Mouse (Mus musculus): ENCODE results near the gene Mapk13.

Gene Mapk13

GRCm38 (mm10) chr17:28775161-28775560 lies 6.1 kb downstream of the Mapk13 start:
- DNase-seq (ENCODE audit: low read depth, low spot score) = no peak

DNA sequence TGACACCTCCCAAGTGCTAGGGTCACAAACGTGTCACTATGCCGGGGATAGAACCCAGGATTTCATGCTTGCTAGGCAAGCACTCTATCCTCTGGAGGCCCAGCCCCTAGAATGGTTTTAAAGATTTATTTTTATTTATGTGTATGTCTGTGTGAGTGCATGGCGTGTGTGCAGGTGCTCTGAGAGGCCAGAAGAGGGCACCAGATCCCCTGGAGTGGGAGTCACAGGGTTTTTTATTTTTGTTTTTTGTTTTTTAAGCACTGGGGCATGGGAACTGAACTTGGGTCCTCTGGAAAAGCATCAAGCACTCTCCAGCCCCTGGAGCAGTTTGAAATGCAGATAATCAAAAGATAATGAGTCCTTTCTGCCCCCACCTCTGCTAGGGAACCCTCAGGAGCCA lies 7.7 kb downstream of the Mapk13 start:
- DNase-seq (ENCODE audit: low read depth, low spot score) = peak; percentile 16

DNA sequence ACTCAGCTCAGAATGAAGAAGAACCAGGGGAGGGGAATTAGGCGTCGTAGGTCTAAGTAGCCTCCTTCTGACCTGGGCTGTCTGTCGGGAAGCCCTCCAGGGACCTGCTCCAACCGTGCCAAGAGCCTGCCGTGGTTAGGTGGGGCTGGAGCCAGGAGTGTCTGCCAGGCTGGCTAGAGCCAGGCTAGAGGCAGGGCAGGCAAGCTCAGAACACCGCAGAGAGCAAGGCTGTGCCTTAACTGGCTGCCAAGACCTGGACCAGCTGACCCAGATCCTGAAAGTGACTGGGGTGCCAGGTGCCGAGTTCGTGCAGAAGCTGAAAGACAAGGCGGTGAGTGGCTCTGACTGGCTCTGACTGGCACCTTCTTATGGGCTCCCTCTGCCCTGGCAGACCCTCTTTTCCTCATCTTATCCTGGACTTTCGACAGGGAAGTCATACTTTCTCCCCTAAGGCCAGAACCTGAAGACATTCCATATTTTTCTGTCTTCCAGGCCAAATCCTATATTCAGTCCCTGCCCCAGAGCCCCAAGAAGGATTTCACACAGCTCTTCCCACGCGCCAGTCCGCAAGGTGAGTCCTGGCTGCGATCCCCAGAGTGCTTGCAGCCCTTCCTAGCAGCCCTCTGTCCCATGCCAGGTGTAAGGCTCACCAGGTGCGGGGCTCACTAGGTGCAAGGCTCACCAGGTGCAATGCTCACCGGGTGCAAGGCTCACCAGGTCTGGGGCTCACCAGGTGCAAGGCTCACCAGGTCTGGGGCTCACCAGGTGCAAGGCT lies 8.3 kb downstream of the Mapk13 start:
- DNase-seq (ENCODE audit: low read depth, low spot score) = no peak

GRCm38 (mm10) chr17:28779735-28780134 lies 10.6 kb downstream of the Mapk13 start:
- DNase-seq (ENCODE audit: low read depth, low spot score) = no peak

DNA sequence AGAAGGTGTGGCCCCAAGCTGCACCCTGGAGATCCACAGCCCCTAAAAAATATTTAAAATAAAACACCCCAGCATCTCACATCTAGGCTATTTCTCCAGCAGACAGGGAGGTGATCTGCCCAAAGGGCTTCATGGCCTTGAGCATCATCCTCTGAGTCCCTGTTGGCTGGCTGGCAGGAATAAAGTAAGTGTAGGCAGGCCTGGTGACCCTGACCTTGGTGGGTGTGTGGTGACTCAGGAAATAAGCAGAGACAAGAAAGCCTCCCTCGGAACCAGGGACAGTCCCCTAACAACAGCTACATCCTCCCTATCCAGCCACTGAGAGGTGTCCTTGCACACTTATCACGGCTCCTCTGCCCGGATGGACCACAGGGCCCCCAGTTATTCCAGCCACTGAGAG lies 11.7 kb downstream of the Mapk13 start:
- no peak for DNase-seq (ENCODE audit: low read depth, low spot score)

- no peak for DNase-seq (ENCODE audit: low read depth, low spot score)
Measured at GRCm38 (mm10) chr17:28781290-28782045, 12.4 kb downstream of the Mapk13 start.

DNA sequence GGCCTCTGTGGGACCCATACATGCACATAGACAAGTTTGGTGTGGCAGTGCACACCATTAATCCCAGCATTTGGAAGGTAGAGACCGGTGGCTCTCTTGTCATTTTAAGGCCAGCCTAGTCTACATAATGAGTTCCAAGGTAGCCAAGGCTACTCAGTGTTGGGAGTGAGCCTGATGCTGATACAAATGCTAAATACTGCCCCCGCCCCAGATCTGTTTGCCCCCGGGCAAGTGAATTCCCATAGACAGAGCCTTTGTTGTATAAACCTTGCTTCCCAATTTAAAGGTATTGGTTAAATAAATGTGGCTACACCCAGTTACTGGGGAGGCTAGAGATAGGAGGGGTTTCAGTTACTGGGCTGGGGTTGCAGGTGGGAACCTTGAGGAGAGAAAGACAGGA lies 15.9 kb downstream of the Mapk13 start:
- DNase-seq (ENCODE audit: low read depth, low spot score) = no peak

DNA sequence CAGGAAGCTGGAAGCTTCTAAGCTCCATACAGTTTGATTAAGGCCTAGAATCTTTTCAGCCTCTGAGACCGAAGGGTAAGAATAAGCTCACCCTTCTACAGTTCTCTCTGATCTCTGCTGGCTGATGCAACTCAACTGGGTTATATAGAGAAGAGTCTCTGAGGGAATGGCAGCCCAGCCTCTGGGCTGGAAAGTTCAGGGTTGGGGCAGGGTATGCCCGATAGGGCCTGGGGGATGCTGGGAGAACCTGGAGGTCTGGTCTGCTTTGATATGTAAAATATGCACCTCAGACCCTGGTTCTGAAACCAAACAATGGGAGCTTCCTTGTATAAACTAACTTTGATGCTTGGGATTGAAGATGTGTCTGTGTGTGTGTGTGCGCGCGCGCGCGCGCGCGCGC lies 18.4 kb downstream of the Mapk13 start:
- DNase-seq (ENCODE audit: low read depth, low spot score) = no peak

- no peak for DNase-seq (ENCODE audit: low read depth, low spot score)
Measured at GRCm38 (mm10) chr17:28797031-28797430, 27.9 kb downstream of the Mapk13 start.

- DNase-seq (ENCODE audit: low read depth, low spot score) = no peak
Measured at GRCm38 (mm10) chr17:28799291-28800160, 30.4 kb downstream of the Mapk13 start.

DNA sequence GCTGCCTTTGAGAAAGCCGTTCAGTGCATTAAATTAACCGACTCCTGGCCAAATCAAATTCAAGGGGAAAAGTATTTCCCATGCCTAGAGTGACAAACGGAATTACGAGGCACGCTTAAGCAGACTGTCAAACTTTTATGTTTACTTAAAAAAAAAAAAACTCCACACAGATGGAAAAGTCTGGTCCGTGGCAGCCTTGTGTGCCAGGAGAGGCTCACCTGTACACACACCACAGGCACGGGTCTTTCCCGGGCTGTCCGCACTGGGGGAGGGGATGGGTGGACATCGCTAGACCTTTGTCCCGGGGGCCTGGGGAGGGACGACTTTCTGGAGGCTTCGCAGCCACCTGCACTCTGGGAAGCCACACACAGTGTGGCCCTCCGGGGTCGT lies 31.2 kb downstream of the Mapk13 start:
- DNase-seq (ENCODE audit: low read depth, low spot score) = no peak

DNA sequence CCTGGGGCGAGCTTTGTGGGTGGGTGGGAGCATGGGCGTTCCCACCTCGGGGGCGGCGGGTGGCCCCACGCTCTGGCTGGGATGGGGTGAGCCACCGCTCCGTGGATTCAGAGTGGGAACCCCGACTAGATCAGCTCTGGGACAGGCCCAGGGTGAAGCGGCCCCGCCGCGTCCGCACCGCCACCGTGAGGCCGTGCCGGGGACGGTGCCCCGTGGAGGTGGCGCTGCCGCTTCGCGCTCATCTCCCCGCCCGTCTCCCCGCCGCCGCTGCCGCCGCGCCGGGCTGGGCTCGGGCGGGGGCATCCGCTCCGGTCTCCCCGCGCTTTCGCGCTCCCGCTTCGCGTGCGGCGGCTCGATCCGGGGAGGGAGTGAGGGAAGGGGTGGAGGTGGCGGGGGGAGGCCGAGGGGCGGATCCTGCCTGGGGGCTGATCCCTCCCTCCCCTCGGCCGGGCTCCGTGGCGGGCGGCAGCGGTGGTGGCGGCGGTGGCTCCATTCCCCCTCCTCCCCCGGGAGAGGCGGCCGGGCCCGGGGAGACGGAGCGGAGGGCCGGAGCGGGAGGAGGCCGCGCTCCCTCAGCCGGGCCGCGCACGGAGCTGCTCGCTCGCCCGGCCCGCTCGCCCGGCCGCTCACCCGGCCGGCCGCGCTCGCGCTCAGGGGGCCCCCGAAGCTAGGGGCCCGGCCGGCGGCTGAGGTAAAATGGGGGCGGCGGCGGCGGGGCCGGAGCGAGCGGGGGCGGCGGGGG lies 31.7 kb downstream of the Mapk13 start, which contains the start of gene Brpf3:
Brpf3 (plus strand) TSS at position 420 of the 742 bp plus-strand sequence.
- DNase-seq (ENCODE audit: low read depth, low spot score) = no peak

- DNase-seq (ENCODE audit: low read depth, low spot score) = peak; percentile 99
Measured at GRCm38 (mm10) chr17:28801474-28802005, 32.4 kb downstream of the Mapk13 start.

DNA sequence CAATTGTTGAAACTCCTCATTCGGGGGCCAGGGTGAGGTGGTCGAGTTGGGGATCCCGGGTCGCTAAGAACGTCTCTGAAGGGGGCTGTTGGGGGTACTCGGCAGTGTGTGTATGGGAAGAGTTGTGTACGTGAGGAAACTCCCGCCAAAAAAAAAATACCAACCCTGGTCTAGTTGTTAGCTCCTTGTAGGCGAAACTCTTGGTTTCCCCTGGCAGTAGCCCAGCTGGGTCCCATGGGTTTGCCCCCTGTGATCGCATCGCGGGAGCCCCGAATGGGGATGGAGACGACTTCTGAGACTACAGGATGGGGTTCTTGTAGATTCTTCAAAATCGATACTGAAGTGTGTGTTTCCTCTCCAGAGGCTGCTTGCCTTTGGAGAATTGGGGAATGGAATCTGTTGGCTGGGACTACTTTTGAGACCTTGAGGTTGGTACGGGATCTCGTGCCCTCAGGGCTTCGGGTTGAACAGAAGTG lies 32.9 kb downstream of the Mapk13 start:
- DNase-seq (ENCODE audit: low read depth, low spot score) = no peak

- no peak for DNase-seq (ENCODE audit: low read depth, low spot score)
Measured at GRCm38 (mm10) chr17:28803316-28803715, 34.2 kb downstream of the Mapk13 start.

- no peak for DNase-seq (ENCODE audit: low read depth, low spot score)
Measured at GRCm38 (mm10) chr17:28804973-28805372, 35.9 kb downstream of the Mapk13 start.

- no peak for DNase-seq (ENCODE audit: low read depth, low spot score)
Measured at GRCm38 (mm10) chr17:28806770-28807169, 37.7 kb downstream of the Mapk13 start.

DNA sequence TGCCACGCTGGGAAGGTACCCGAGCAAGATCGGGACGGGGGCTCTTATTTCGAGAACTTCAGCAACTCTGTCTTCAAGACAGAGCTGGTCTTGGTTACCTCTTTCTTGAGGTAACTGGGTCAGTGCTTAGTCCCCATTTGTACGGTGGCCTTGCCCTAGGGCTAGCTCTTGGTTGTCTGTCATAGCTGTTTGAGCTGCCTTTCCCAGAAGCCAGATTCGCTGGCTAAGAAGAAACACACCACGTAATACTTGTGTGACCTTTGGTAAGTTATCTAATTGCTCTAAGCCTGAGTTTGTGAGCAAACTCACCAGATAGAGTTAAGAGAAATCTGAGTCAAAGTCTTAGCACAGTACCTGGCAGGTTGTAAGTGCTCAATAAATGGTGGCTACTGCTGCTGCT lies 39.6 kb downstream of the Mapk13 start:
- no peak for DNase-seq (ENCODE audit: low read depth, low spot score)

GRCm38 (mm10) chr17:28809175-28809831 lies 40.2 kb downstream of the Mapk13 start:
- DNase-seq (ENCODE audit: low read depth, low spot score) = no peak

DNA sequence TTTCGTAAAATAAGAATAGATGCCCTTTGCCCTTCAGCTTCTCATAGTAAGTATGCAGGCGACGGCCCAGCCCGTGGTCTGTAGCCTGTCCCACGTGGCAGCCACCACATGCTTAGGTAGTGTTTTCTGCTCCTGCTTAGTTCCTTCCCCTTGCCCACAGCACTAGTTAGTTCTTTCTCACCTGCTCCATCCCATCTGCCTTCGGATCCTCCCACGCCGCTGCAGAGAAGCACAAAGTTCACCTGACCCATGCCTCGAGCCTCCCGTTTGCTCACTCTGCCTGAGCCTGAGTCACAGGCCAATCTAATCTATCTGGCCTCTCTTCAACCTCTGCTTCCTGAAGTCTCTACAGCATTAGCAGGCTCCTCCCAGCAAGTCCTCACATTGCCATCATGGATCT lies 43.2 kb downstream of the Mapk13 start:
- no peak for DNase-seq (ENCODE audit: low read depth, low spot score)

All from c-Kit-negative CD71-positive TER-119-positive erythroid progenitor cells, embryonic 14.5 days (primary cell).